Mouse (Mus musculus): Measurements from ENCODE around the gene H2-Ob.
"Not testable (repeated sequence)": the region's sequence is repeated elsewhere in the genome, so short reads cannot be mapped to it uniquely, and the experiment has no call there.

Gene H2-Ob

GRCm38 (mm10) chr17:34207456-34207855 lies 31.2 kb upstream of the H2-Ob start:
- in situ Hi-C loops (cut with MboI; ENCODE audit: low sequenced_read_pairs), result no loop called here

DNA sequence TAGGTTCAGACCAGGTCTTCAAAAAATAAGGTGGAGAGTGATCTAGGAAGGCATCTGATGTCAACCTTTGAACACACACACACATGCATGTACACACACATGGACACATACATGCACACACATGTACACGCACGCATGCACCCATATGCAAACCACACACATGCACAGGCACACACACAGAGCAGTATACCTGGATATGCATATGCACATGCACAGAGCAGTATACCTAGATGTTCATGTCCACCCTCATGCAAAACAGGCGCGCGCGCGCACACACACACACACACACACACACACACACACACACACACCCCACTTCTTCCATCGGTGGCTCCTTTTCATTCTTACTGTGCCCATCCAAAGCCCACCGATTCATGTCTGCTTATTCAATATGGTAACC lies 30.8 kb upstream of the H2-Ob start:
- in situ Hi-C loops (cut with MboI; ENCODE audit: low sequenced_read_pairs), result no loop called here

- in situ Hi-C loops (cut with MboI; ENCODE audit: low sequenced_read_pairs), result no loop called here
Observed at GRCm38 (mm10) chr17:34208421-34208820, 30.3 kb upstream of the H2-Ob start.

DNA sequence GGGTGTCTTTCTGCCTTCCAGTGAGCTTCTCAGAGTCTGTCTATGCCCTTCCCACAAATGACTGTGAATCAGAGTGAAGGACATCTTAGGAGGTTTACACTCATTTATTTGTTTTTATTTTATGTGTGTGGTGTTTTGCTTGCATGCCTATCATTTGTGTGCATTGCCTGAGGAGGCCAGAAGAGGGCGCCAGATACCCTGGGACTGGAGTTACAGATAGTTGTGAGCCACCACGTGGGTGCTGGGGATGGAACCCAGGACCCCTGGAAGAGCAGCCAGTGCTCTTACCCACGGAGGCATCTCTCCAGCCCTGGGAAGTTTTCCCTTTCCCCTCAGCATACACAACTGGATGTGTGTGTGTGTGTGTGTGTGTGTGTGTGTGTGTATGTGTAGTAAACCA lies 29.0 kb upstream of the H2-Ob start:
- in situ Hi-C loops (cut with MboI; ENCODE audit: low sequenced_read_pairs), result no loop called here

DNA sequence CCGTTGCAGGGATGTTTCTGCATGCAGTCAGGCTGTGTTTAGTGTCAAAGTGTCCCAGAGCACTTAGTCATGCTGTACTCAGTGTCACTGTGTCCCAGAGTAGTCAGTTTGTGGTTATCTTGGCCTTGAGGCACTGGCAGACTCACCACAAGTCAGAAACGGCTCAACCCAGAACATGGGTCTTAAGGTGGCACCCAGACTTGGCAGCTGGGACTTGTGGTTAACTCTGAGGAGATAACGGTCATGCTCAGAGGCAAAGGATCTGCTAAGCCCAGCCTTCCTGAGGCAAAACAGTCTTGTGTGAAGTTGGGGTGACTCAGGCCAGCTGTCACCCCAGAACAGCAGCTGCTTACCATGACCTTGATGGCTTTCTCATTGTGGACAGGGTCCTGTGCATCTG lies 28.1 kb upstream of the H2-Ob start:
- in situ Hi-C loops (cut with MboI; ENCODE audit: low sequenced_read_pairs), result no loop called here

DNA sequence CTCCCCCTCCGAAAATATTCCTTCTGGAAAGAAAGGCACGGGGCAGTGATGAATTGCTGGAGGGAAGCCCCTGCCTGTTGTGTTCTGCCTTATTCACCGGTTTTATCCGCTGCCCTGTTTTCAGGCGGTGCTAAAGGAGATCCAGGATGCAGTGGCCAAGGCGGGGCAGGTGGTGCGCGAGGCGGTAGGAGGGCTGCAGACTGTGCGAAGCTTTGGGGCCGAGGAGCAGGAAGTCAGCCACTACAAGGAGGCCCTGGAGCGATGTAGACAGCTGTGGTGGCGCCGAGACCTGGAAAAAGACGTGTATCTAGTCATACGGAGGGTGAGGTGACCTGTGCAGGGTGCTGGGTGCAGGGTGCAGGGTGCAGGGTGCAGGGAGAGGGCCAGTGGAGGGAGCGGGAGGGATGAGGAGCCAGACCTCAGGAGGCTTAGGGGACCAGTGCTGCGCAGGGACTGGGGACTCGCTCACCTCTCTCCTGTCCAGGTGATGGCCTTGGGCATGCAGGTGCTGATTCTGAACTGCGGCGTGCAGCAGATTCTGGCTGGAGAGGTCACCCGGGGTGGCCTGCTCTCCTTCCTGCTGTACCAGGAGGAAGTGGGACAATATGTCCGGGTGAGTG lies 26.8 kb upstream of the H2-Ob start:
- in situ Hi-C loops (cut with MboI; ENCODE audit: low sequenced_read_pairs), result no loop called here

DNA sequence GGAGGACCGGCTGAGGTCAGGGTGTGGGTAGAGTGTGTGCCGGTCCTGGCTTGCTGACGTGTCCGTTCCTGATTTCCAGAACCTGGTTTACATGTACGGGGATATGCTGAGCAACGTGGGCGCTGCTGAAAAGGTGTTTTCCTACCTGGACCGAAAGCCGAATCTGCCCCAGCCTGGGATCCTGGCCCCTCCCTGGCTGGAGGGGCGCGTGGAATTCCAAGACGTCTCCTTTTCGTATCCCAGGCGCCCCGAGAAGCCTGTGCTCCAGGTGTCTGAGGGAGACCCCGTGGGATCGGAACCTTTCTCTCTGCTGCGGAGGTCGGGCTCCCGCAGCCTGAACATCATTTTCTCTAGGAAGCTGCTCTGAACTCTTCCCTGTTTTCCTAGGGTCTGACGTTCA lies 24.8 kb upstream of the H2-Ob start:
- in situ Hi-C loops (cut with MboI; ENCODE audit: low sequenced_read_pairs), result no loop called here

DNA sequence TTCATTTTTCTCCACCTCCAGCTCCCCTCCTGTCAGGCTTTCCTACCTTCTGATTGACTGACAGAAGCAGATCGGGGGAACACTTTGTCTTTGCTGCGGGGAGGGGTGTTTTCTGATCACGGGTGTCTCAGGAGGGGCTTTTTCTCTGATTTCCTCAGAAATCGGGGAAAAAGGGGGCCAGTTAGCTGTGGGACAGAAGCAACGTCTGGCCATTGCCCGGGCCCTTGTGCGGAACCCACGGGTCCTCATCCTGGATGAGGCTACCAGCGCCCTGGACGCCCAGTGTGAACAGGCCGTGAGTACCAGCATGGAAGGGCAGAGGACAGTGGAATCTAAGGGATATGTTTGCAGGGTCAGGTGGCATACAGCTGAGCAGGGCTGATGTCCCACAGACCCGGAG lies 23.5 kb upstream of the H2-Ob start:
- in situ Hi-C loops (cut with MboI; ENCODE audit: low sequenced_read_pairs), result no loop called here

GRCm38 (mm10) chr17:34217216-34217928 lies 21.3 kb upstream of the H2-Ob start:
- in situ Hi-C loops (cut with MboI; ENCODE audit: low sequenced_read_pairs), result no loop called here

GRCm38 (mm10) chr17:34217986-34218385 lies 20.7 kb upstream of the H2-Ob start:
- in situ Hi-C loops (cut with MboI; ENCODE audit: low sequenced_read_pairs), result no loop called here

- in situ Hi-C loops (cut with MboI; ENCODE audit: low sequenced_read_pairs), result no loop called here
Observed at GRCm38 (mm10) chr17:34218675-34219074, 20.0 kb upstream of the H2-Ob start.

- in situ Hi-C loops (cut with MboI; ENCODE audit: low sequenced_read_pairs), result not testable (repeated sequence)
Observed at GRCm38 (mm10) chr17:34219096-34219495, 19.6 kb upstream of the H2-Ob start.

GRCm38 (mm10) chr17:34219801-34220200 lies 18.9 kb upstream of the H2-Ob start:
- in situ Hi-C loops (cut with MboI; ENCODE audit: low sequenced_read_pairs), result not testable (repeated sequence)

DNA sequence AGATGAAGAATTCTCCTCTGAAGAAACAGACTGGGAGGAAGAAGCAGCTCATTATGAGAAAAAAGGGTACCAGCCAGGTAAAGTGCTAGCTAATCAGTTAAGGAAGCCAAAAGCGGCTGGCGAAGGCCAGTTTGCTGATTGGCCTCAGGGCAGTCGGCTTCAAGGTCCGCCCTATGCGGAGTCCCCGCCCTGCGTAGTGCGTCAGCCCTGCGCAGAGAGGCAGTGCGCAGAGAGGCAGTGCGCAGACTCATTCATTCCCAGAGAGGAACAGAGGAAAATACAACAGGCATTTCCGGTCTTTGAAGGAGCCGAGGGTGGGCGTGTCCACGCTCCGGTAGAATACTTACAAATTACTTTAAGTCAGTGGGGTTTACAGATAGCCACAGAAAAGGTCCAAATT lies 18.3 kb upstream of the H2-Ob start:
- in situ Hi-C loops (cut with MboI; ENCODE audit: low sequenced_read_pairs), result not testable (repeated sequence)

DNA sequence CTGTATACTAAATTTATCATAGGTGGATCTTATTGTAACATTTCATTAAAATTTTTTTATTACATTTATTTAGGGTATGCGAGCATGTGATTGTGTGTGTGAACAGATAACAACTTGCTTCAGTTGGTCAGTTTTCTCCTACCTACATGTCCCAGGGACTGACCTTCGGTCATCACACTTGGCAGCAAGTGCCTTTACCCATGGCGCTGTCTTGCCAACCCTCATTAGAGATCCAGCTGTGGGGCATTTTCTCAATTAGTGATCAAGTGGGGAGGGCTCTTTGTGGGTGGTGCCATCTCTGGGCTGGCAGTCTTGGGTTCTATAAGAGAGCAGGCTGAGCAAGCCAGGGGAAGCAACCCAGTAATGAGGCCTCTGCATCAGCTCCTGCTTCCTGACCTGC lies 13.9 kb upstream of the H2-Ob start:
- in situ Hi-C loops (cut with MboI; ENCODE audit: low sequenced_read_pairs), result no loop called here

GRCm38 (mm10) chr17:34225426-34225825 lies 13.3 kb upstream of the H2-Ob start:
- in situ Hi-C loops (cut with MboI; ENCODE audit: low sequenced_read_pairs), result no loop called here

- in situ Hi-C loops (cut with MboI; ENCODE audit: low sequenced_read_pairs), result not testable (repeated sequence)
Observed at GRCm38 (mm10) chr17:34225911-34226310, 12.8 kb upstream of the H2-Ob start.

DNA sequence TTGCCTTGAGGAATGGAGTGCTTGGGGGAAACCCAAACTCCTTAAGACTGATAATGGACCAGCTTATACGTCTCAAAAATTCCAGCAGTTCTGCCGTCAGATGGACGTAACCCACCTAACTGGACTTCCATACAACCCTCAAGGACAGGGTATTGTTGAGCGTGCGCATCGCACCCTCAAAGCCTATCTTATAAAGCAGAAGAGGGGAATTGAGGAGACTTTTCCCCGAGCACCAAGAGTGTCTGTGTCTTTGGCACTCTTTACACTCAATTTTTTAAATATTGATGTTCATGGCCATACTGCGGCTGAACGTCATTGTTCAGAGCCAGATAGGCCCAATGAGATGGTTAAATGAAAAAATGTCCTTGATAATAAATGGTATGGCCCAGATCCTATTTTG lies 7.7 kb upstream of the H2-Ob start:
- in situ Hi-C loops (cut with MboI; ENCODE audit: low sequenced_read_pairs), result not testable (repeated sequence)

DNA sequence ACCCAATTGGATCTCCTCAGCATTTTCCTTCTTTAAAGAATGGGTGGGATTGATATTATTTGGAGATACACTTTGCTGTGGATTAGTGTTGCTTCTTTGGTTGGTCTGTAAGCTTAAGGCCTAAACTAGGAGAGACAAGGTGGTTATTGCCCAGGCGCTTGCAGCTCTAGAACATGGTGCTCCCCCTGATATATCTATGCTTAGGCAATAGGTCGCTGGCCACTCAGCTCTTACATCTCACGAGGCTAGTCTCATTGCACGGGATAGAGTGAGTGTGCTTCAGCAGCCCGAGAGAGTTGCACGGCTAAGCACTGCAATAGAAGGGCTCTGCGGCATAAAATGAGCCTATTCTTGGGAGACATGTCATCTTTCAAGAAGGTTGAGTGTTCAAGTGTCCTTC lies 6.7 kb upstream of the H2-Ob start:
- in situ Hi-C loops (cut with MboI; ENCODE audit: low sequenced_read_pairs), result not testable (repeated sequence)

- in situ Hi-C loops (cut with MboI; ENCODE audit: low sequenced_read_pairs), result no loop called here
Observed at GRCm38 (mm10) chr17:34234926-34235325, 3.8 kb upstream of the H2-Ob start.

GRCm38 (mm10) chr17:34236691-34237090 lies 2.0 kb upstream of the H2-Ob start:
- in situ Hi-C loops (cut with MboI; ENCODE audit: low sequenced_read_pairs), result no loop called here

DNA sequence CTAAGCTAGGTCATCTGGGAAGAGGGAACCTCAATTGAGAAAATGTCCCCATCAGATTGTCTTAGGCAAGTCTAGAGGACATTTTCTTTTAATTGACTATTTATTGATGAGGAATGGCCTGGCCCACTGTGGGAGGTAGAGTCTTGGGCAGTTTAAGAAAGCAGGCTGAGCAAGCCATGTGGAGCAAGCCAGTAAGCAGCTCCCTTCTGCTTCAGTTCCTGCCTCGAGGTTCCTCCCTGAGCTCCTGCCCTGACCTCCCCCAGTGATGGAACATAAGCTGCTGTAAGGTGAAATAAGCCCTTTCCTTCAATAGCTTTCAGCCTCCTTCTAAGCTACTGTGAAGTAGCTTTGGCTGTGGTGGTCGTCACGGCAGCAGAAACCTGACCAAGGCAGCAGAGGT lies 962 bp upstream of the H2-Ob start:
- in situ Hi-C loops (cut with MboI; ENCODE audit: low sequenced_read_pairs), result no loop called here

- in situ Hi-C loops (cut with MboI; ENCODE audit: low sequenced_read_pairs), result no loop called here
Observed at GRCm38 (mm10) chr17:34239601-34240041, 918 bp downstream of the H2-Ob start.

All from CH12F3 (cell line).